Mouse (Mus musculus) liver, adult 2 months (tissue): ENCODE measurements around the gene Rrbp1.

Experiments used
- CTCF ChIP-seq: fragments of 200-500 bp; IDR thresholded peaks from 2 replicates; pipeline ENCODE4 v1.5.1; 2011; ENCODE audit warnings: low read depth, low read length, control low read depth
- POLR2A ChIP-seq: fragments of 200-500 bp; IDR thresholded peaks from 2 replicates; pipeline ENCODE4 v1.6.1; 2011; ENCODE audit warnings: low read length, control low read depth; ENCODE audit not compliant: insufficient read depth; ENCODE audit errors: extremely low read depth

GRCm38 (mm10) chr2:144007211-144007610 lies 3.9 kb downstream of the Rrbp1 start:
- TF ChIP-seq CTCF (no peak), POLR2A (no peak)
